Mouse (Mus musculus): ENCODE results near the gene Bdkrb2. TPM values are rescaled to one million over a fixed set of nuclear protein-coding genes. Genes with fewer than 3 reads are reported as not detected.

The Bdkrb2 gene
- 4.5 TPM for polyA plus RNA-seq (2015; fragmentation: Illumina TruSeq; extraction: RNeasy Lipid Tissue Mini Kit (QIAGEN cat#74804); ENCODE audit: insufficient read depth, low read depth, low replicate concordance)

DNA sequence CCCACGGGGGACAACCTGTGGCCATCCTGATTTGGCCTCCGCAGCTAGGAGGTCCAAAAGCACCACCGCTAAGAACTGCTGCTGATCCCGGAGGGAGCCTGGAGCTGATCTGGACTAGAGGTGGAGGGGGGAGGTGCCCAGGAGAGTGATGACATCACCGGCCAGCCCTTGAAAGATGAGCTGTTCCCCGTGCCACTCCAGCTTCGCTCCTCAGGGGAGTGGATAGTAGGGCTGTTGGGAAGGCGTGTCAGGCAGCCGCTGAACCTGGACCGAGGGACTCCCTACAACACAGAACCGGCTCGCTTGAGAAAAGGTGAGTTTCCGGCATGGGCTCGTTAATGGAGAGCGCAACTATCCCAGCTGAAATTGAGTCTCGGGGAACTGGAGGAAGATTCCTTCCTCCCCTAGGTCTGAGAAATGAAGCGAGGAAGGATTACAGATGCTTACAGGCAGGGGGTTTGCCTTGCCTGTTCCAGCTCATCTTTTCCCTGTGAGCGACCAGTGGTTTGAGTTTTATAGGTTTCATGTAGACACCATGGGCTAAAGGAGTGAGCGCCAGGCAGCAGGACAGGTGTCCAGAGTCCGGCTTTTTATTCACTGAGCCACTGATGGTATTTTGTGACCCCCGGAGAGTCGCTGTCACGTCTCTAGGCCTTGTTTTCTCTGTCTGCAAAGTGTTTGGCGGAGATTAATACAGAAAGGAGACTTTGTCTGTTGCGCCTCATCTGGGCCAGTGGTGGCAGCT is at the start of gene Bdkrb2:
Gene Bdkrb2, plus strand, starts transcription at position 291 of the 745 bp plus-strand sequence.

DNA sequence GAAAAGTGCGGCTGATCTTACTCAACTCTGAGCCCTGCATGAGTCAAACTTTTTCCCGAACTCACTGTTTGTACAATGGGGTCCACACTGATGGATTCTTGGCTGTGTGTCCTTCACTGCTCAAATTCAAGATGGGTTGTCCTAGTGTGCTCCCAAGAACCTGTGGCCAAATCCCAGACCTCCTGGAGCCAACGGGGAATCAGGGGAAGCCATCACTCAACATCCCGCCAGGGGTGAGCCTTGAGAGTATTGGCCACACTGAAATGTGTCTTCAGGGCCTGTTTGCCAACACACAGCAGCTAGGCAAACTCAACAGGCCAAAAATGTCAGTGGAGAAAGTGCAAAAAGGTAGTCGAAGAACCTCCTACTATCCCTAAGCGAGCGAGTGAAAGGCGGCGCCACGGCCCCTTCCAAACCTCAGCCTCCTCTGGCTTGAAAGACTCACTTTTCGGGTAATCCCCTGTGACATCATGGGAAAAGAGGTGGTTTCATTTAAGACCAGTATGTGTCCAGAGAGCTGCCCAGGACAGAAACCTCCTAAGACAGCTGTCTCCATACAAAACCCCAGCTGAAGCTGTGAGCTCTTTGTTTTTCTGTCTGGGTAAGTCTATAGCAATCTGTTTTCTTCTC is 39.7 kb downstream of the Bdkrb2 start, which contains the start of gene Bdkrb1:
Gene Bdkrb1, plus strand, starts transcription at position 505 of the 630 bp plus-strand sequence.

Other genes with a start within 250 kb of the Bdkrb2 start
- gene Tunar, start 229.4 kb upstream of the Bdkrb2 start, polyA plus RNA-seq (2015; fragmentation: Illumina TruSeq; extraction: RNeasy Lipid Tissue Mini Kit (QIAGEN cat#74804); ENCODE audit: insufficient read depth, low read depth, low replicate concordance): not detected
- gene D430019H16Rik, start 109.4 kb upstream of the Bdkrb2 start, polyA plus RNA-seq (2015; fragmentation: Illumina TruSeq; extraction: RNeasy Lipid Tissue Mini Kit (QIAGEN cat#74804); ENCODE audit: insufficient read depth, low read depth, low replicate concordance): 0.35 TPM
- not detected for gene Bdkrb1, start 39.9 kb downstream of the Bdkrb2 start, polyA plus RNA-seq (2015; fragmentation: Illumina TruSeq; extraction: RNeasy Lipid Tissue Mini Kit (QIAGEN cat#74804); ENCODE audit: insufficient read depth, low read depth, low replicate concordance)
- 2.3 TPM for gene Gskip, start 121.6 kb downstream of the Bdkrb2 start, polyA plus RNA-seq (2015; fragmentation: Illumina TruSeq; extraction: RNeasy Lipid Tissue Mini Kit (QIAGEN cat#74804); ENCODE audit: insufficient read depth, low read depth, low replicate concordance)
- 9.5 TPM for gene Atg2b, start 122.0 kb downstream of the Bdkrb2 start, polyA plus RNA-seq (2015; fragmentation: Illumina TruSeq; extraction: RNeasy Lipid Tissue Mini Kit (QIAGEN cat#74804); ENCODE audit: insufficient read depth, low read depth, low replicate concordance)
- not detected for gene Ak7, start 142.8 kb downstream of the Bdkrb2 start, polyA plus RNA-seq (2015; fragmentation: Illumina TruSeq; extraction: RNeasy Lipid Tissue Mini Kit (QIAGEN cat#74804); ENCODE audit: insufficient read depth, low read depth, low replicate concordance)
- gene Papola, start 221.5 kb downstream of the Bdkrb2 start, polyA plus RNA-seq (2015; fragmentation: Illumina TruSeq; extraction: RNeasy Lipid Tissue Mini Kit (QIAGEN cat#74804); ENCODE audit: insufficient read depth, low read depth, low replicate concordance): 32.0 TPM

Data from pancreas, adult 10 weeks (tissue).